Mouse (Mus musculus) ovary, postnatal 10 days (tissue): ENCODE results near the gene Gpr37l1.

Experiments
- DNase-seq: peaks from one replicate; pipeline ENCODE4 v3.0.0; 2022; ENCODE audit warnings: low spot score

Gene Gpr37l1

DNA sequence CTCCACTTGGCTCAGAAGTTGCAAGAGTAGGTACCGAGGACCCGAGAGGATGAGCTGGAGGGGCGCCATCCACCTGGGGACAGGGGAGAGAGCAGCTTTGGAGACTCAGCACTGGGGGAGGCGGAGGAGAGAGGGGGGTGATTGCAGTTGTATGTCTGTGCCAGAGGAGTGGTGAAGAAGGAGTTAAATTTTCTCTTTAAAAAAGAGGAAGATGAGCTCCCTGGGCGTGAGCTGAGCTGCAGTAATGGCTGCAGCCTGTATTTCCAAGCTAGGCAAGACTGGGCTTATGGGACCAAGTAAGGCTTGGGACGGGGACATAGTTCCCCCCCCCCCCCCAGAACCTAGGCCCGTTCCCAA, 19.8 kb downstream of the Gpr37l1 start:
- no peak for DNase-seq

DNA sequence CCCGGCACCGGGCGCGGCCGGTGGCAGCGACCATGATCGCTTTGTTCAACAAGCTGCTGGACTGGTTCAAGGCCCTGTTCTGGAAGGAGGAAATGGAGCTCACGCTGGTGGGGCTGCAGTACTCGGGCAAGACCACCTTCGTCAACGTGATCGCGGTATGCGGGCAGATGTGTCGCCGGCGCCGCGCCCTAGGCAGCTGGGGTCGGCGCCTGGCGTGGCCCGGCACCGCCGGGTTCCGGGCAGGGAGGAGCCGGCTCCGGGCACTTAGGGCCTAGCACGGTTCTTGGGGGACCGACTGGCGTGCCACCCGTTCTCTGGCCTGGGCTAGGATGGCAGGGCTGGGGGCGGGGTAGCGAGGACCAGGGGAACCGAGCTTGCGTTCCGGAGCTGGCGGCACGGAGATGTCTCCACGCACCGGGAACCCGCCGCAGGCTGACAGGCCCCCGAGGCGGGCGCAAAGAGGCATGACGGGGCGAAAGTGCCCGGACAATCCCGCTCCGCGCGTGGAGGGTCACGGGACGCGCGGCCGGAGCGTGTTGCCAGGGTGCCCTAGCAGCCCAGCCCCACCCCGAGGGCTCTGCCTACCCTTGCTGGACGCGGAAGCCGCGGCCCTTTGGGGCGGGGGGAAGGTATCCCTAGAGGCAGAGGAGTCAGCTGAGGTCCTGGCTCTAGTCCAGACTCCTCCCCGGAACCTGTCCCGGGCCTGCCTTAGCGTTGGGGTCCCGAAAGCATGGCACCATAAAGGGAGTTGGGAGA, 20.4 kb downstream of the Gpr37l1 start:
- DNase-seq, result peak; percentile 67

DNA sequence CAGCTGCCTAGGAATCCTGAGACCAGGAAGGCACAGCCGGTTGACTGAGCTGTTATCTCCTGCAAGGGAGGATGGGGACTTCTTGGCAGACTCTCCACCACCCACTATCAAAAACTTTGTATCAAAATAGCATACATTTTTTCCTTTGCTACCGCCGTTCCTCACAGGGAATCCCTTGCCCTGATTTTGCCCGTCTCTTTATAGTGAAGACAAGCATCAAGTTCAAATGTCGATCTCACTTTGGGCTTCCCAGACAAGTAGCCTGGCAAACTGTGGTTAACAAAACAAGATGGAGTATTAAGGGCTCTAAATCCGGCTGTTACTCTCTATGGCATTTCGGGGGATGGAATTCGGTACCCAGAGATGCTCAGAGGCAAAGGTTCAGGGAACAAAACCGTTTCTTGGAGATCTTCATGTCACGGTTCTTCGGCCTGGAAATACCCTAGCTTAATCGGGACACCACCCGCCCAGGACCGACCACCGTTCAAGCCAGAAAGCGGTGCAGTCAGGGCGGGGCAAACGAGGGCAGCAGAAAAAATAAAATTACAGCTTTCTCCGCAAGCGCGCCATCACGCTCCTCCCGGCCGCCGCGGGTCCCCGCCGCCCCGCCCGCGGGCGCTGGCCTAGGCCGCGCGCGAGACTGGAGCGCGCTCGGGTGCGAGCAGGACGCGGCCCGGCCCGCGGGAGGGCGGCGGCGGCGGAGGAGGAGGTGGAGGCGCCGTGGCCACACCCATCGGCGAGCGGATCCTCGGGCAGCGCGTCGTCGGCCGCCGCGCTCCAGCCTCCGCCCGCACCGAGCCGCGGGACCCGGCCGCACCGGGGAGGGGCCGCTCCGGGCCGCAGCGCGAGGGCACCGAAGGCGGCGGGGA, 21.2 kb downstream of the Gpr37l1 start, which contains the start of gene Arl8a:
Gene Arl8a (plus strand): TSS at position 748 of the 869 bp plus-strand sequence.
- DNase-seq, result peak; percentile 49

DNA sequence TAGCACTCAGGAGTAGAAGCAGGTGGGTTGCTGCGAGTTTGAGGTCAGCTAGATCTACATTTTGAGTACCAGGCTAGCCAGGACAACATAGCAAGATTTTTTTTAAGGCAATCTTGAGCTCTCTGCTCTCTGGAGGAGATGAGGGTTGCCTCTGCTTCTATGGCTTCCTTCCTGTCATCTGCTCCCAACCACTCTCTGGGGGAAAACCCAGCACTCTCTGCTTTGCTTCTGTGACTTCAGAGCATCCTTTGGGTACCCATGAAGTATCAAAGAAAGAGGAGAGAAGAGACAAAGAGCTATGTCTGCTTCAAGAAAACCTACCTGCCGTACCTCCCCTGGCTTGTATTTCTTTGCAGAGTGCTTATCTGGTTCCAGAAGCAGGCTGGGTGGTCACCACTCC, 23.5 kb downstream of the Gpr37l1 start:
- DNase-seq, result no peak

DNA sequence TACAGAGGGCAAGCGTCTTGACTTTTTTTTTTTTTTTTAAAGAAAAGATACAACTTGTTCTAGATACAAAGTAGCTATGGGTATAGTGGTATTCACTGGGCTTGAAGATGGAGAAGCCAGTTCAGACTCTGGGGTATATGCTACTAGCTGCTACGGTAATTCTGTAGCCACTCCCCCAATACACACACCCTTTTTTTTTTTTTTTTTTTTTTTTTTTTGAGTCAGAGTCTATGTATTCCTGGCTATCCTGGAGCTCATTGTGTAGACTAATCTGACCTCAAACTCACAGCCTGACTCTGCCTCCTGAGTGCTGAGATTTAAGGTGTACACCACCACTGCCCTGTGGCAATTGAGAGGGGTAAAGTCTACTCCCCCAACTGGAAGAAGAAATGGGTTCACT, 25.0 kb downstream of the Gpr37l1 start:
- no peak for DNase-seq

DNA sequence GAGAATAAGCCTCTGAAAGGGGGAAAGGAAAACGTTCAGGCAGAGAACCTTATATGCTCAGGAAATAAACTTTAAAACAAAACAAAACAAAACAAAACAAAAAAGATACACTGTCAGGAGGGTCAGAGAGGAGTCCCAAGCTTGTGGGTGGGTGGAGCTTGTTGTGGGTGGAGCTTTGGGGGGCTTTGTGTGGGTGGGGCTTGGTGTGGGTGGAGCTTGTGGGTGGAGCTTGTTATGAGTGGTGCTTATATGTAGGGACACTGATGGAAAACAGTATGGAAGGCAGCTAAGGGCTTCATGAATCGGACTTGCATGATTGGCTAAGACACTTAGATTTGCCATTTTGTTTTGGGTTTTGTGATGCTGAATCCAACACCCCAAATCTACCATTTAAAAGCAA, 27.6 kb downstream of the Gpr37l1 start:
- DNase-seq, result no peak

DNA sequence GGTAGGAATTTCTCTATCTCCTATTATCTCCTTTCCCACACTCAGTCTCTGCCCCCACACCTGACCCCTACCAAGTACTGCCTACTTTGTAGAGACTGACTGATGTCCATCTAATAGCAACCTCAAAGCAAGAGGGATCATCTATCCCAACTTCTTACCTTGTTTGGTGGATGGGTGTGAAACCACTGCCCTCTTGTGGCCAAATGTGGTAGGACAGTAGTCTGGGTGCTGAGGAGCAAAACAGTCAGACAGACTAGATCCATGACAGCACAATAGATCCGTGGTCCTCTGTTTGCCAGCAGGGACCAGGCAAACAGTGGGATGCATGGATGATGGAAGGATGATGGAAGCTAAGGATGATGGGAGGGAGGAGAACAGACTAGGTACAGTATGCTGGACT, 31.0 kb downstream of the Gpr37l1 start:
- peak; percentile 39 for DNase-seq

DNA sequence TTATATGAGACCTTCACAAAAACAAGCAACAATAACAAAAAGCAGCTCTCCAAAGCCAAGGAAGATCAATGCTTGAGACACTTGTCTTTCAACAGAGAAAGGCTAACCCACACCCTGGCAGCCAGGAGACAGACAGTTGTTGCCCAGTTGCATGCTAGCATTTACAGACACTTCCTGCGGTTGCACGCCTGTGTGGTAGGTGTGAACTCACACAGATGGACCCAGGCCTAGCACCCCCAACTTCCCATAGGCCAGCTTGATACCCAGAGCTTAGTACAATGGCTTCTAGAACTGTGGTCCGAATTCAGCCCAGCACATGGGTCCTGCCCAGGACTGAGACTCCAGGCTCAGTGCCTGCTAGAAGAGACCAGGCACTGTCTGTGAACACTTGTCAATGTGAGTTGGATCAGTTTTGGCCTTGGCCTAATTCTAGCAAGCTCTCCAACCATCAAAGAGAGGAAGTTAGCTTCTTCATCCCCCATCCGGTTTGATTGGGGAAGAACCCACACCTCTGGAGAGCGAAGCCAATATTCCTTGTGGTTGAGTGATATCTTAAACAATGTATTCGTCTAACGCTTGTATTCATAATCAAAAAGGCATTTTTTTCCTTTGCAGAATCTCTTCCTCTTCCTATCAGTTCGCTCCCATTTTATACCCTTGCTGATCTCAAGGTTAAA, 32.2 kb downstream of the Gpr37l1 start:
- DNase-seq, result no peak

DNA sequence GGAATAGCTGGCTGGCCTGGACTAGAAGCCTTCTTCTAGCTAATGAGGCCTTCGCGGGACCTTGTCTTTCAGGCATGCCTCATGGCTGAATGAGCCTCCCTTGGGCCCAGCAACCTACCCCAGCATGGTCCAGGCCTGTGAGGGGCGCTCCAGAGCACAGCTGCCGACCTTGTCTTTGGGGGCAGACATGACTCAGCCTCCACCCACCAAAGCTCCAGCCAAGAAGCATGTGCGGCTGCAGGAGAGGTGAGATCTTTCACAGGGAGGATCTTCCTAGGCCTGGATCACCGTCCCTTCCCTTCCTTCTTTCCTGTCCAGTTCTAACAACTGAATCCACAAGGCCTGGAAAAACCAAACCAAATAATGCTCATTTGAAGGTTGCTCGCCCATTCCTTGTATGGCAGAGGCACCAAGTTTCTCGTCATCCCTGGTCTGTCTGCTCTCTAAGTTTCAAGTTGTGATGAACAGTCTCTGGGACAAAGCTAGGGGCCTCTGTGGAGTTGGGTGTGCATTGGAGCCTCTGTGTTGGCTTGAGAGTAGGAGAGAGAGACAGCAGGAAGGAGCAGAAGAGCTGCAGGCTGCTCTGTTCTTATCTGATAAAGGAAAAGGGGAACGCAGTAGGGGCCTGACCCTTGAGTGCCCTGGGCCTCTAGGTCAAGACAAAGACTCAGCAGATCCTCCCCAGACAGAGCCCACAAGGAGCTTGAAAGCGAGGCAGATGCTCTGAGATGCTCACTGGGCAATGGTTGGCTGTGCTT, 33.6 kb downstream of the Gpr37l1 start:
- DNase-seq, result no peak

DNA sequence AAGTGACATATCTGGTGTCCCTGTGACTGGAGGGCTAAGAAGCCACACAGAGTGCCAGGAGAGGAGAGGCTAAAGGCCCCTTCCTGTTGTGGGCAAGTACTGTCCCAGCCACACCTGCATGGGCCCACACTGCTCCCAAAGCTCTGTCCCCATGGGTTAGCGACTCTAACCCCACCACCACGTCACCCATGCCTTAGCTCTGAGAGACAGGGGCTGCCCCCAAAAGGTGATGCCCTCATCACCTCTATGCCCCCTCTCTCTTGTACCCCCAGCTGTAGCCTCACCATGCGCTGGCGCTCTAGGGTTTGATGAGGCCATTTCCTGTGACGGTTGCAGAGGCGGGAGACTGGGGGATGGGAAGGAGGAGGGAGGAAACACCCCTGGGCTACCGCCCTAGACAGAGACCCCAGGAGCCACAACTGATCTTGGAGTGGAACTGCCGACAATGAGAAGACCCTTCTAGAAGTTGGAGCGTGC, 34.5 kb downstream of the Gpr37l1 start:
- no peak for DNase-seq

DNA sequence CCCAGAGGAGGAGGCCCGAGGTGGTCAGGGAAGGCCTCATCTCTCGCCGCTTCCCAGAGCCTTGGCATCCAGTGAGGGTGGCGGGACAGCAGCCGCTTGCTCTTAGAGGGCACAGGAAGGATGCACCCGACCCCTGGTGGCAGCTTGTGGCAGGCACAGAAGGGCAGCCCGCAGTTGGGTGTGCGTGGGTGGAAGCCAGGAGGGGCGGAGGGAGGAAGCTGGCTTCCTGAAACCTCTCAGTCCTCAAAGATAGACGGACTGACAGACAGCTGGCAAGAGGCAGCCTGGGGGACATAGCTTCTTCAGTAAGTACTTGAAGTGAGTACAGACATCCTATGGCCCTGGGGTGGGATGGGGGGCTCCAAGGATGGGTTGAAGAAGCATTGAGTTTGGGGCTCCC, 35.0 kb downstream of the Gpr37l1 start, which contains the start of gene Ptpn7:
Gene Ptpn7 (plus strand): TSS at position 228 of the 400 bp plus-strand sequence.
- DNase-seq, result no peak

DNA sequence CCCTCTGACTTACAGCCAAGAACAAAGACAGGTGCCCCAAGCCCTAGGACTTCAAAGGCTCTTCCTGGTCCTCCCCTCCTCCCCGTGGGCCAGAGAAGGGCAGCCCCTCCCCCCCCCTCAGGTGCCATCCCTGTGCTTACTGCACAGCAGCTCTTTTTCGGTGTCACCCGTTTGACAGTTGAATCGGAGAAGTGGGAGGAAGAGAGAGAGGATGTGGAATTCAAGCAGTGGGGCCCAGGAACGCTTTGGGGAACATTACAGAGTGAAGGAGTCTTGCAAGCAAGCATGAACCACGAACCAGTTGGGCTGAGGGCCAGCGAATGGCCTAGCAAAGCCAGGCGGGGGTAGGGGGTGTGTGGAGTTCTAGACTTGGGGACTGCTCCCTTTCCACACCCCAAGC, 35.9 kb downstream of the Gpr37l1 start:
- DNase-seq, result no peak

DNA sequence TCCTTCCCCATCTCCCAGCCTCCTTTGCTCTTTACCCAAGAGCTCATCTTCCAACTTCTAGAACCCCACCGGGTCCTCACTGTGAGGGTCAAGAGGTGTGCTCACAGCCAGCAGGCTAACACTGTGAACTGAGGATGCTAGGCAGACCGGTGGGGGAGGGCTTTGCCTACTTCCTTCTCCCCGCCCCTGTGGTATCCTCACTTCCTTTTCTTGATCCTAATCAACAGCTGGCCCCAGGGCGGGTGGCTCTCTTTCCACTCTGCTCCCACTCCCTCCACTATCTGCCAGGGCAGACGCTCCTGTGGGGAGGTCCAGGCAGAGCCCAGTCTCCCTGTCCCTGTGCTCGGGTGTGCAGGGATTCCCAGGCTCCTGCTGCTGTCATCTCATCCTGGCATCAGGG, 36.4 kb downstream of the Gpr37l1 start:
- no peak for DNase-seq

DNA sequence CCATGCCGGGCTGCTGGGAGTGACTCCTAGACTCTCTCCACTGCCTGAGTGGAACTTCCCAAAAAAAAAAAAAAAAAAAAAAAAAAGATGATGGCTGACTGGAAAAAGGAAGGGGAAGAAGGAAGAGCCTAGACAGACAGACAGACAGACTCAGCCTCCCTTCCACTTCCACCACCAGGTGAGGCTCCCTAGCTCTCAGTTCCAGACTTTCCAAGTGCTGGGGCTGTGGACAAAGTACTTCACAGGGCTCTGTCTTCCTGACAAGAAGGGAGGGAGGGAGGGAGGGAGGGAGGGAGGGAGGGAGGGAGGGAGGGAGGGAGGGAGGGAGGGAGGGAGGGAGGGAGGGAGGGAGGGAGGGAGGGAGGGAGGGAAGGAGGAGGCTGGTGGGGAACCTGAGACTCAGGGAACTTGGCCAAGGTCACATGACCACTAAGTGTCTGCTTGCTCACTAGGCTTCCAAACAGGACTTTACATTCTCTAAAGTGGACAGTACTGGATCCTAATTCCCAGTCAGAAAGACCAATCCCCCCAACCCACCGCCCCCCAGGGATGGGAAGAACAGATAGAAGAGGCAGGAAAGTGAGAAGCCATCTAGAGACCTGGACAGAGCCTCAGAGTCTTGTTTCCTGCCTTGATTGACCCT, 37.0 kb downstream of the Gpr37l1 start:
- no peak for DNase-seq

DNA sequence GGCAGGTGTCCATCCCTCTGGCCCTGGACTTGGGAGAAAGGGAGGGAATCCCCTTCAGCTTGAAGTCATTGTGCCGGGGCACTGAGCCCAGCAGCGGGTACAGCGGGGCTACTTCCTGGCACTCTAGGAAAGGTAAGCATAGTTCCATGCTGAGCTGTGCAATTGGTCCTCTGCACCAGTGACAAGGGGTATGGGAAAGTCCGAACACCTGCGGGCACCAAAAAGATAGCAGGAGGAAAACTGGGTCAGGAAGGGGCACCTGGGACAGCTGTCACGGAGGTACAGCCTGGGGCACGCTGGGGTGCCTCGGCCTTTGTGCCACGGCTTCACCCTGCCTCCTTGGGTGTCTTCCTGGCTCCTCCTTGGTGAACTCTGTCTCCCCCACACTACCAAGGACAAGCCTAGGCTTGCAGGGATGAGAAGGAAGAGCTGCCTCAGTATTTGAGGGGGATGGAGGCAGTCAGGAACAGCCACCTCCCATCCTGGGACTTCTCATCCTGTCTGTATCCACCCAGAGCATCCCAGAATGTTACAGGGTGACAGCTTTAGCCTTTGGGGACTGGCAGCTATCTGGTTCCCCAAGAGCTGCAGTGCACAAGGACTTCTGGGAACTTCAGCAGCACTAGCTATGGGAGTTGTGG, 37.8 kb downstream of the Gpr37l1 start:
- no peak for DNase-seq

DNA sequence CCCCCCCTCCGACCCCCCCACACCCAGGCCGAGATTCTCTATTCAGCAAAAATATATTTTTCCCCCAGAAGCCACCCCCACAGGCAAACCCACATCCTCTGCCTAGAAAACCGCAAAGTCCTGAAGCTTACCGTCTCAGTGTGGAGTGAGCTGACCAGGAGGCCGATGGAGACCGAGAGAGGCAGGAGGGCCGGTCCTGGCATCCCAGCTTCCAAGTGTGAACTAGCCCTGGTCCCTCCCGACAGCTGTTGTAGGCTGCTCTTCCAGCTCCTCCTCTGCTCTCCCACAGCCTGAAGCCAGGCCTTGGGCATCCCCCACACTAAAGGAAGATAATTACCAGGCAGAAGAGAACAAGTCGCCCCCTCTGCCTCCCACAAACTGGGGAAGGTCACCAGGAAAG, 38.5 kb downstream of the Gpr37l1 start:
- DNase-seq, result no peak

DNA sequence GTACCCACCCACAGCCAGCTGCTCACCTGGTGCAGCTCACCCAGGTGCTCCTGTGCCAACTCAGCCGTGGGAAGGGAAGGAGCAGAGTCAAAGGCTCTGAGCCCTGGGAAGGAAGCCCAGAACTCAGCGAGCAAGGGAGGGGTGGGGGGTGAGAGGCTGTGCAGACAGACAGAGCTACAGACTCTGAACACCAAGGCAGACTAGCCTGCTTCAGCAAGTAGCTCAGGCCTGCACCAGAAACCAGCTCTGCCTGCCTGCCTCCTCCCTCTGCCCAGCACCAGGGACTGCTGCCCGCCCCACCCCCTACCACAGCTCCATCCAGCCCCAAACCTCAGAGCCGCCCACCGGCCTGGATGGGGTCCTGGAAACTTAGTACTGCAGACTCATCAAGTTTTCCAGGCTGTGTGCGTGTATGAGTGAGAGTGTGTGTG, 39.5 kb downstream of the Gpr37l1 start:
- DNase-seq, result no peak

DNA sequence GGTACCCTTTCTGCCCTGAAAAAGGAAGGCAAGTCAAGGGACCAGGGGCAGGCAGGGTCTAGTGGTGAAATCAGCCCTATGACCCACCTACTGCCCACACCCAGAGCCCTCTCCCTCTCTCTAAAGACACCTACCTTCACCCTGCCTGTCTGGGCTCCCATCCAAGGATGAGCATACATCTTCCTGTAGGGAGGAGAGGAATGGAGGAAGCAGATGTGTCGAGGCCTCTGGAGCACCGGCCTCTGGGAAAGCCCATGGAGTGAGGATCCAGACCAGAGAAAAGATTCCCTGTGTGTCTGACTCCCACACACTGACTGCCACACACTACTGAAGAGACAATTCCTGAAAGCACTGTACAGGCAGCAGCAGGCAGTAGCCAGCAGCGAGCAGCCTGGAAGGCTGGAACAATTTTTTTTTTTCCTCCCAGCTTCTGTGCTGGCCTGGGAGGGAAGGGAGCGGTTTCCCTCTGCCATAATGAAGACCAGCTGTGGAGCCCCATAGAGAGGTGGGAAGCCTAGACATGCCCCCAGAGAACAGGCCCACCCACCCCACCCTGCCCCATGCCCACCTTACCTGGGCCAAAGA, 40.9 kb downstream of the Gpr37l1 start:
- DNase-seq, result no peak

DNA sequence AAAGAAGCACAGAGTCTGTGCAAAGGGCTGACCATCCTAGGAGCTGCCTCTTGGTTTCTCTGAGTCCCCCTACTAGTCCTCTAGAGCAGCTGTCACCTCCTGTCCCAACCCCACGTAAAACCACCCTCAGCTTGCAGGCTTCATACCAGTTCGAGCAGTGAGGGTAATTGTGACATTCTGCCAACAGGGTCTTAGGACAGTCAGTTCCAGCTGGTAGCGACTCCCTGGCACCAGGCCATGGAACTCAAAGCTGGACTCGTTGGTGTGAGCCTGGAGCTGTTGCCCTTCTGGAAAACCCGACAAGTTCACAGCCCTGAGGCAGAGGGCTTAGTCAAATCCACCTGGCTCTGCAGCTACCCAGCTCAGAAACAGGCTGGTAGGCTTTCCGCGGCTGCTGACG, 41.5 kb downstream of the Gpr37l1 start:
- DNase-seq, result no peak

DNA sequence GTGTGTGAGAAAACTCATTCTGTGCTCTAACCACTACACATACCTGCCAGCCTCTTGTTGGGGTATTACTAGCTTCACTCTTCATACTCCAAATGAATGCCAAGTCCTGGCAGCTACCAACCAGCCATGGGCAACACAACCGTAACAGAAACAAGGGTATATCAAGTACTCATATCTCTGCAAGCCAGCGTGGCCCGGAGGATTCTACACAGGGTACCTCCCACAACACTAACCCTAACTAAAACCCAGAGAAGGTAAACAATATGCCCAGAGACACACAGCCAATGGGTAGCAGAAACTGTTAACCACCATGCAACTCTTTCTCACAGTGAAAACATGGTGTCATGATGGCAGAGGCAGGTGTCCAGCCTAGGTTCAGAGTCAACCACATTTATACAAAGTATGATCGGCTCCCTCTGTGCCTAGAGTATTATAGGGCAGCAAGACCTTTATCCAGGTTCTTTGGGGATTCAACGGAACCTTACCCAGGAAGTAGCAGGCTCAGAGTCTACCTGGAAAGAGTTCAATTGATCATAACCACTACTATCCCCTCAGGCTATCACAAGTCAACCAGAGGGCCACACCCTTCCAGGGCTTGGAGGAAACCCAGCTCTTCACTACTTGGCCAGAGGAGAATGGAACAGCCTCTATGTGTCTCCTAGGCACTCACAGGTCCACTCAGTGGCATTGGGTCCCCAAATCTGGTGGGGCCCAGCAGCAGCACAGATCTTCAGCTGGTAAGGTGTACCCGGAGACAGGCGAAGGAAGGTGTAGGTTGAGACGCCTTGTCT, 42.7 kb downstream of the Gpr37l1 start:
- DNase-seq, result no peak
